Mouse (Mus musculus): ENCODE measurements around the gene Wdr38. TPM values are rescaled to one million over a fixed set of nuclear protein-coding genes. Genes with fewer than 3 reads are reported as not detected.

The Wdr38 gene
- polyA plus RNA-seq (2016; fragmentation: Nextera tagmentation; extraction: Ambion mirVana), result 1.7 and 1.9 TPM in 2 replicates

DNA sequence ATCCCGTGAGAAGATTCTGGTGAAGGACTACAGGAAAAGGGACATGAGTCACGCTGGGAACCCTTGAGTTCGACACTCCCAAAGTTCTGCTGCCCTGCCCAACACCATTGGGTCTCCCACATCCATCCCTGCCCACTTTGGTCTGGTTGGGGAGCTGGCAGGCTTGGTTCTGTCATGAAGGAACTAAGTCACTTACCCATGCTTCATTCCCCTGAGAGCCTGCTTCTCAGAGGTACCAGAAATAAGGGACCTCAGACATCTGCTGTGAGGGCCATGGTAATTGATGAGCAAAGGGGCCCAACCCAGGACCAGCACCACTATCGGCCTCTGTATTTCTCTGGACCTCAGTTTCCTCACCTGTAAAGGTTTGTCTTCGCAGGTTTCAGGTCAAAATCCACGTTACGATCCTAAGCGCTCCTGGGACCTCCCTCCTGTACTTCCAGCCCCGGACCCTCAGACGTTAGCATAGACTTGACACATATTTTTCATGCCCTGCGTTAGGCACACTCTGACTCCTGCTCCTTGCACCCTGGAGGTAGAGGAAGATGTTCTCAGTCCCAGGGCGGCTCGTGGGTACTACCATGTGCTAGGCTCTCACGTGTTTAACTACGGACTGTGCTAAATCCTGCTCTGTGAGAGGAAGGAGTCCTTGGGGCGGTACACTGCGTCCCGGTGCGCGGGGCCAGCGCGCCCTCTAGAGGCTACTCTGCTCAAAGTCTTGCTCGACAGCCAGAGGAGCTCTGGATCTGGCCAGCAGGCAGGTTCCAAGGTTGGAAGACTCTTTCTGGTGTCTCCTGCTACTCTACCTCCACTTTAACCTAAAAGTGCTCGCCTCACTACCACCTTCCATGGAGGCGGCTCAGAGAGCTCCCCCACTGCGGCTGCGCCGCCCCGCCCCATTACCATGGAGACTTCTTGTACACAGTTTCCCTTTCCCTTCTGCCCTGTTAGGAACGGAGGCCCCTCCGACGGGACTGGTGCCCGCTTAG is at the start of gene Wdr38:
Wdr38 (plus strand) TSS at position 91 of the 989 bp plus-strand sequence.
- WGBS, result 18% methylated on average over 33 of the region's 33 CpGs
- DNase-seq (ENCODE audit: extremely low spot score, low spot score), result peak; percentile 90
- peak within 1 kb of the TSS; percentile 68 for H3K27ac ChIP-seq
- no peaks in the 10 kb centered on the region for H3K9me3 ChIP-seq
- peak within 1 kb of the TSS; percentile 48 for H3K4me3 ChIP-seq
- peaks cover 36% of the 10 kb centered on the region for H3K36me3 ChIP-seq (replicated peaks)
- peaks cover 25% of the 10 kb centered on the region for H3K4me1 ChIP-seq
- peaks cover 9% of the 10 kb centered on the region for H3K27me3 ChIP-seq (ENCODE audit: poor library complexity, severe bottlenecking)

GRCm38 (mm10) chr2:38947566-38947965 is 49.7 kb upstream of the Wdr38 start:
- Histone ChIP-seq H3K9me3 (no peaks in the 10 kb centered on the region), H3K27ac (no peak overlapping the region), H3K36me3 (replicated peaks) (no peaks in the 10 kb centered on the region), H3K4me1 (no peaks in the 10 kb centered on the region), H3K27me3 (ENCODE audit: poor library complexity, severe bottlenecking) (no peaks in the 10 kb centered on the region), H3K4me3 (no peak overlapping the region)
- DNase-seq (ENCODE audit: extremely low spot score, low spot score), result no peak
- 79% methylated on average over 7 of the region's 7 CpGs for WGBS

DNA sequence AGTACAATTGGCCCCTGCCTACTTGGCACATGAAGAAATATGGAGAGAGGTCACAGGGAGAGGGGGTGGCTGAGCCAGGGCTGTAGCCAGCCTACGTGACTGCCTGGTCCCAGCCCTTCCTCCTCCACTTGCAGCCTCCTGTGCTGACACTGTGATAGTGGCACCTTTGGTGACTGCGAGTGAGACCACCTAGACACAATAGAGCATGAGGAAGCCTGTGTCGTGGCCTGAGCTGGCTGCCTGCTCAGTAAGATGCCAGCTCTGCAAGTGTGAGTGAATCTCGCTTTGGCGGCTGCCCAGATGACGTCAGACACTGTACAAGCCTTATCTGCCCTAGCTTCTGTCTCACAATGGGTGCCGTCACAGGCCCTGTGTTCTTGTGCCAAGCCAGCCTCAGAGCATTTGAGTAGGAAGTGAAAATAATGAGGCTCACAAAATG is 47.0 kb upstream of the Wdr38 start:
- 87% methylated on average over 7 of the region's 7 CpGs for WGBS
- H3K4me1 ChIP-seq, result no peaks in the 10 kb centered on the region
- no peaks in the 10 kb centered on the region for H3K27me3 ChIP-seq (ENCODE audit: poor library complexity, severe bottlenecking)
- H3K36me3 ChIP-seq (replicated peaks), result no peaks in the 10 kb centered on the region
- no peaks in the 10 kb centered on the region for H3K9me3 ChIP-seq
- H3K4me3 ChIP-seq, result no peak overlapping the region
- no peak overlapping the region for H3K27ac ChIP-seq
- no peak for DNase-seq (ENCODE audit: extremely low spot score, low spot score)

GRCm38 (mm10) chr2:38953152-38953883 is 44.0 kb upstream of the Wdr38 start:
- Histone ChIP-seq H3K36me3 (replicated peaks) (no peaks in the 10 kb centered on the region), H3K4me1 (no peaks in the 10 kb centered on the region), H3K27ac (no peak overlapping the region), H3K4me3 (no peak overlapping the region), H3K9me3 (no peaks in the 10 kb centered on the region), H3K27me3 (ENCODE audit: poor library complexity, severe bottlenecking) (no peaks in the 10 kb centered on the region)
- 82% methylated on average over 5 of the region's 5 CpGs for WGBS
- no peak for DNase-seq (ENCODE audit: extremely low spot score, low spot score)

- Histone ChIP-seq H3K27ac (no peak overlapping the region), H3K4me3 (no peak overlapping the region), H3K9me3 (no peaks in the 10 kb centered on the region), H3K27me3 (ENCODE audit: poor library complexity, severe bottlenecking) (no peaks in the 10 kb centered on the region), H3K36me3 (replicated peaks) (no peaks in the 10 kb centered on the region), H3K4me1 (no peaks in the 10 kb centered on the region)
- no peak for DNase-seq (ENCODE audit: extremely low spot score, low spot score)
- WGBS, result 88% methylated on average over 2 of the region's 2 CpGs
Measured at GRCm38 (mm10) chr2:38956062-38956461, 41.2 kb upstream of the Wdr38 start.

DNA sequence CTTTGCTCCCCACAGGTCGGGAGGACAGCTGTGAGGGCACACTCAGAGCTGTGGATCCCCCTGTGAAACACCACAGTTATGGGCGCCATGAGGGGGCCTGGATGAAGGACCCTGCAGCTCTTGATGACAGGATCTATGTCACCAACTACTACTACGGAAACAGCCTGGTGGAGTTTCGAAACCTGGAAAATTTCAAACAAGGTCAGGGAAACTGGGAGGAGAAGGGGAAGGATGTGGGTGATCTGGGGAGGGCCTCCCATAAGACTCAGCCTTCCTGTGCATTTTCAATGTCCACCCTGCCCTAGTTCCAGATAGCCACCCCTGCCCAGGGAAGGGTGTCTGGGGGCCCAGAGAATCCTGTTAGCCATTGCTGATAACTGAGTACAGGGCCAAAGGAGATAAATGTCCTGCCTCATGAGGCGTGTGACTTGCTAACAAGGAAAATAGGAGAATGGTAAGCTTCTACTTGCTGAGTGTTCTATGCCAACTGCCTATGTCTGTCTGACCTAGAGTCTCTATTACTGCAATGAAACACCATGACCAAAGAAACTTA is 39.5 kb upstream of the Wdr38 start:
- Histone ChIP-seq H3K4me1 (no peaks in the 10 kb centered on the region), H3K27ac (no peak overlapping the region), H3K36me3 (replicated peaks) (no peaks in the 10 kb centered on the region), H3K4me3 (no peak overlapping the region), H3K9me3 (no peaks in the 10 kb centered on the region), H3K27me3 (ENCODE audit: poor library complexity, severe bottlenecking) (no peaks in the 10 kb centered on the region)
- DNase-seq (ENCODE audit: extremely low spot score, low spot score), result no peak
- 86% methylated on average over 5 of the region's 5 CpGs for WGBS

DNA sequence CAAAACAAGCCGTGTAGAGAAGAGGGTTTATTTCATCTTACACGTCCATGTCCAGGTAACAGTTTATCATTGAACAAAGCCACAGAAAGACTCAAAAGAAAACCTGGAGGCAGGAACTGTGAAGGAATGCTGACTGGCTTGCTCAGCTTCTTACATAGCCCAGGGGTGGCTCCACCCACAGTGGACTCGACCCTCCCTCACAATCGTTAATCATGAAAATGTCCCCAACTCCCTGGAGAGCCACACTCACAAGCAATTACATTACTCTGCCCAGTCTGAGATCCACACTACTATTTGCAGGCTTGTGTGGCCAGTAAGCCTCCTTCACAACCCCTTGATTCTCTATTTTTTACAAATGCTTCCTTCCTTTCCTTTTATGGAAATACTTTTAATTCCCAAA is 33.1 kb upstream of the Wdr38 start:
- Histone ChIP-seq H3K4me3 (no peak overlapping the region), H3K9me3 (no peaks in the 10 kb centered on the region), H3K36me3 (replicated peaks) (no peaks in the 10 kb centered on the region), H3K27ac (no peak overlapping the region), H3K27me3 (ENCODE audit: poor library complexity, severe bottlenecking) (no peaks in the 10 kb centered on the region), H3K4me1 (no peaks in the 10 kb centered on the region)
- 58% methylated on average over 4 of the region's 4 CpGs for WGBS
- no peak for DNase-seq (ENCODE audit: extremely low spot score, low spot score)

DNA sequence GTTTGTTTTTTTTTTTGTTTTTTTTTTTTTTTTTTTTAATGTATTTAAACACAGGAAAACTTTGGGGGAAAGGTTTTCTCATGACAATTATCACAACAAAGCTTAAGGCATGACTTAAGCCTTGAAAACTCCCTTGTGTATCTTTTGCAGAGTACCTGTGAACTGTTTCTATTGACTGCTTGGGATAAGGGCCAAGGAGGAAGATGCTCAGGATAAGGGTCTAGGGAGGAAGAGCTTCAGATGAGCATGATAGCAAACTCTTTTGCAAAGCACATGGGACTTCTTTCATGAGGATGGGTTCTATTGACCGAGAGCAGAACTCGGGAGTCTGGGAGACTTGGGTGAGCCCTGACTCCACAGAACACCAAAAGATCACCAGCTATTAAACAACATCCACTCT is 27.6 kb upstream of the Wdr38 start:
- Histone ChIP-seq H3K4me1 (no peaks in the 10 kb centered on the region), H3K9me3 (no peaks in the 10 kb centered on the region), H3K27ac (no peak overlapping the region), H3K27me3 (ENCODE audit: poor library complexity, severe bottlenecking) (no peaks in the 10 kb centered on the region), H3K4me3 (no peak overlapping the region), H3K36me3 (replicated peaks) (no peaks in the 10 kb centered on the region)
- no peak for DNase-seq (ENCODE audit: extremely low spot score, low spot score)
- 88% methylated on average over 2 of the region's 2 CpGs for WGBS

DNA sequence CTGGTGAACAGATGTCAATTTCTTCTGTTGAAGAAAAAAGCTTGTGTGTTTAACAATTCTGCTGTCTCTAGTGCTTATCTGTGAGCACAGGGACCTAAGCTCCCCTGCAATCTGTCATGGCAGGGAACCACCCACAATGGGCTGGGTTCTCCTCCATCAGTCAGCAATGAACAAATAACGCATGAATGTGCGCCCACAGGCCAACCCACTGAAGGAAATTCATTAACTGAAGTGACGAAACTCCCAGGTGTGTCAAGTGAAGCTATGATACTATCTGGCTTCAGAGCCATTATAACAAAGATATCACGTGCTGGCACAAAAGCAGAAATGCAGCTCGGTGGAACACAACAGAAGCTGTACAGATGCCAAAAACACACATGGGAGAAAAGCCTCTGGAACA is 27.2 kb upstream of the Wdr38 start:
- no peak for DNase-seq (ENCODE audit: extremely low spot score, low spot score)
- Histone ChIP-seq H3K4me1 (no peaks in the 10 kb centered on the region), H3K9me3 (no peaks in the 10 kb centered on the region), H3K27me3 (ENCODE audit: poor library complexity, severe bottlenecking) (no peaks in the 10 kb centered on the region), H3K4me3 (no peak overlapping the region), H3K27ac (no peak overlapping the region), H3K36me3 (replicated peaks) (no peaks in the 10 kb centered on the region)
- WGBS, result 83% methylated on average over 5 of the region's 5 CpGs

DNA sequence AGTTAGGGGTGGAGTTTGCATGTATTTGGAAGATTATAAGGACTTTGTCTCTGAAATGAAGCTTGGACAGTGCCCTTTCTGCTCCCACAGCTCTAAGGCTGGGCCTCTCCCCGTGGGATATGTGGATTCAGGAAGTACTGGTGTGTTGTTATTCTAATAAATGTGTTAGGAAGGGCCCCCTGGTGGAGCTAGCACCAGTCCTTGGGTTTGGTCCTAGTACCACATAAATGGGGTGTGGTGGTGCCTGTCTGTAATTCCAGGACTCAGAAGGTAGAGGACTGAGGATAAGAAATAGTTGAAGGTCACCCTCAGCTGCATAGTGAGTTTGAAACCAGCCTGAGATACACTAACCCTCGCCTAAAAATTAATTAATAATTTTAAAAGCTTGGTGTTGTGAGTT is 24.1 kb upstream of the Wdr38 start:
- Histone ChIP-seq H3K9me3 (no peaks in the 10 kb centered on the region), H3K4me1 (peaks cover 7% of the 10 kb centered on the region), H3K27ac (no peak overlapping the region), H3K4me3 (no peak overlapping the region), H3K36me3 (replicated peaks) (no peaks in the 10 kb centered on the region), H3K27me3 (ENCODE audit: poor library complexity, severe bottlenecking) (no peaks in the 10 kb centered on the region)
- WGBS, result 50% methylated on average over 2 of the region's 2 CpGs
- no peak for DNase-seq (ENCODE audit: extremely low spot score, low spot score)

- Histone ChIP-seq H3K27ac (no peak overlapping the region), H3K36me3 (replicated peaks) (no peaks in the 10 kb centered on the region), H3K4me1 (peaks cover 7% of the 10 kb centered on the region), H3K4me3 (no peak overlapping the region), H3K27me3 (ENCODE audit: poor library complexity, severe bottlenecking) (no peaks in the 10 kb centered on the region), H3K9me3 (no peaks in the 10 kb centered on the region)
- DNase-seq (ENCODE audit: extremely low spot score, low spot score), result no peak
- 84% methylated on average over 7 of the region's 7 CpGs for whole genome bisulfite sequencing
Measured at GRCm38 (mm10) chr2:38973701-38974100, 23.6 kb upstream of the Wdr38 start.

- Histone ChIP-seq H3K4me1 (peaks cover 7% of the 10 kb centered on the region), H3K27me3 (ENCODE audit: poor library complexity, severe bottlenecking) (no peaks in the 10 kb centered on the region), H3K27ac (no peak overlapping the region), H3K36me3 (replicated peaks) (no peaks in the 10 kb centered on the region), H3K9me3 (no peaks in the 10 kb centered on the region), H3K4me3 (no peak overlapping the region)
- 54% methylated on average over 2 of the region's 2 CpGs for WGBS
- no peak for DNase-seq (ENCODE audit: extremely low spot score, low spot score)
Measured at GRCm38 (mm10) chr2:38974171-38974570, 23.1 kb upstream of the Wdr38 start.

DNA sequence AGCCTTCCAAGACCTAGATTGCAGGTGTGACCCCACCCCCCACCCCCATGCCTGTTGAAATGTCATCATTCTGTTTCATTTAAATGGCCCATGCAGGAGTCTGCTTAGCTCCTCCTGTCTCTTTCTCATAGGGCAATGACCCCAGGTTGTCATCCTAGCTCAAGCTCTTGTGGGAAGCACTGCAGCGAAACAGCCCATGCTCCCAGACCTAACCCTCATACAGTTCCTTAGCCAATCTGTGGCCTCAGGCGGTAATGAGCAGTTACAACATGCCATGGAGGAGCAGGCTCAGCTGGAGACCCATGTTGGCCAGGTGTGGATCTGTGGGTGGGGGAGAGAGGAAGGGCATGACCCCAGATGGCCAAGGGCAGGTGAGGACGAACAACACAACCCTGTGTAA is 22.1 kb upstream of the Wdr38 start:
- 82% methylated on average over 3 of the region's 3 CpGs for WGBS
- peaks cover 7% of the 10 kb centered on the region for H3K4me1 ChIP-seq
- H3K36me3 ChIP-seq (replicated peaks), result no peaks in the 10 kb centered on the region
- H3K27ac ChIP-seq, result no peak overlapping the region
- no peak overlapping the region for H3K4me3 ChIP-seq
- H3K27me3 ChIP-seq (ENCODE audit: poor library complexity, severe bottlenecking), result no peaks in the 10 kb centered on the region
- DNase-seq (ENCODE audit: extremely low spot score, low spot score), result no peak
- H3K9me3 ChIP-seq, result no peaks in the 10 kb centered on the region

Data from forebrain, embryonic 10.5 days (tissue).